Mouse (Mus musculus): ENCODE measurements around the gene Eya4.

The Eya4 gene

DNA sequence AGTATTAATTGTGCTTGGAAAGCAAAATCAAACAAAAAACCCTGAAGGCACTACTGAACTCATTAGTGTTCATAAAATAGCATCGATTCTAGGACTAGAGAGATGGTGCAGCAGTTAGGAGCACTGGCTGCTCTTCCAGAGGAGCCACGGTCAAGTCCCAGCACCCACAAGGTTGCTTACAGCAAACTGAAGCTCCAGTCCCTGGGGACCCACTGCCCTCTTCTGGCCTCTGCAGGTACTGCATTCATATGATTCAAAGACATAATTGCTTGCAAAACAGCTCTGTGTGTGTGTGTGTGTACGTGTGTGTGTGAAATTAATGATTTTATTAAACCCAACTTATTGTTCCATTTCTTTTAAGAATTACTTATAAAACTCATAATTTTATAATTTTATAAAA, 200.2 kb downstream of the Eya4 start:
- CTCF ChIA-PET = no interaction called here

DNA sequence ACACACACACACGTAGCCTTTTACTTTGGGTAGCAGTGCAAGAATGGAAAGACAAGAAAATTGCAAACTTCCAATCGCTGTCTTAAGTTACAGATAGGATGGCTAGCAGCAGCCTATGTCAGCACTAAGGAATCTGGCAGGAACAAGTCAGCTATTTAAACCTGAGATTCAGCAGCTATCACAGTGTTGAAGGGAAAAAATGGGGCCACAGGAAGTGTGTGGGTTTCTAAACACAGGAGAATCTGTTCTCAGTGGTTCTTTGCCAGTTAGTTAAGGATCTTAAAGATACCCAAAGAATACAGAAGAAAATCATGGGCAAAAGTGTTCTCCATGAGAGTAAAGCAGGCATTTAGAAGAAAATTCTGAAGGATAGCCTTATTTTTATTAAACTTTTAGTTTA, 206.0 kb downstream of the Eya4 start:
- CTCF ChIA-PET = no interaction called here

DNA sequence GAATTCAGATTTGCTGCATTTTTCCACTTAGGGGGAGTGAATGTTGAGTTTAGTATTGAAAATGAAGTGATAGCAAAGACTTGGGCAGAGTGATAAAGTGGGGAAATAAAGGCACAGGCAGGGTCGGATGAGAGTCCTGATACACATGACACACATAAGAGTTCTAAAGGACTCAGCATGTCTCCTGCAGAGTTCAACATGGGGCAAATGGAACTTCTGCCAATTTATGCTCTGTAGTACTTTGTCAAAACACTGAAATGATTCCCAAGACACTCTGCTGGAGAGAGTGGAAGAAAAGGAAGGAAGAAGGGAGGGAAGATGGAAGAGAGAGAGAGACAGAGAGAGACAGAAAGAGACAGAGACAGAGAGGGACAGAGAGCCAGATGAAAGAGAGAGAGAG, 222.6 kb downstream of the Eya4 start:
- CTCF ChIA-PET = interaction anchor here (0.5 kb wide), 1 partner anchor 156 kb away, joined by 3 read pairs; no protein-coding TSS in a partner anchor

DNA sequence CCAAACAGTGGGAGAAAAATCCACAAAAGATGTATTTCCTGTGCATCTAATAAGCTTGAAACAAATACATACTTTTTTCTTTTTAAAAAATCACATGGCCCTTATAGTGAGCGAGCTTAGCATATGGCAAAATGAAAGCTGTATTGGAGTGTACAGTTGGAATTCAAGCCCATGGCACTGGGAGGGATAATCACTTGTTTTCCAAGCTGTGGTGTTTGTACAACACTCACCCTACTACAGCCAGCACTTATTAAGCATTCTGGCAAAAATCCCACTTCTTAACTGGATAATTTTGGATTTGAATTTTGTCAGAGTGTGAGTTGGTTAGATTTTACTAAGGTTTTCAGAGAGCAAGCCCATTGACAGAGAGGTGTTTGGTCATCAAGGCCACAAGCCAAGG, 223.4 kb downstream of the Eya4 start:
- CTCF ChIA-PET = no interaction called here

DNA sequence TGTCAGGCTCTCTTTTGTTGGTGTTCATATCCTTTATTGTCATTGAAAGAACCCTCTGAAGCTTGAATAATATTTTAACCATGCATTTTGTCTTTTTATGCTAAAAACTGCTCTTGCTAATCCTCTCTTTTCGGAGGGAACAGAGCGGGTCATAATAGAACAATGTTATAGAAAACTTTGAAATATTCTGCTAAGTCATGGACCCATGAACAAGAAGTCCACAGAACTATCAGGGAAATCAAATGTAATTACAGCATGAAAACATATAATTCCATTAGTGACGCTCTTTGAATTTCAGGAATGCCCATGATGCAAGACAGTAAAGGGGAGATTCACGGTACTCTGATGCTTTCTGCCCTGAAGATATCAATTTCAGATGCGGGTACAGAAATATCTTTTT, 224.1 kb downstream of the Eya4 start:
- CTCF ChIA-PET = no interaction called here

DNA sequence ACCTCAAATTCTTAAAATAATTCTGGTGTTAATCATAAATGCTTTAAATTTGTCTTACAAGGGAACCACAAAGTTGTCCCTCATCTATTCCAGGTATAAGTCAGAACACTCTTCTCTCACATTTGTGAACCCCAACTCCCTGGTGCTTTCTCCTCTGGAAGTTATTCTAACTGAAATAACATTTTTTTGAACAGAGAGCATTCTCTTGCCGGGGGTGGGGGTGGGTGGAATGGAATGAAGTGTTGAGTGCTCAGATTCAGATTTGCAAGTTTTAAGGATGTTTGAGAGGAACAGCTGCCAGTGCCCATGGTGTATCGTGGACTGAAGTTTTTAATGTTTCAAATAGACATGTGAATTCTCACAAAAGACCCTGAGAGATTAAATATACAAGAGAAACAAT, 230.1 kb downstream of the Eya4 start:
- CTCF ChIA-PET = no interaction called here

DNA sequence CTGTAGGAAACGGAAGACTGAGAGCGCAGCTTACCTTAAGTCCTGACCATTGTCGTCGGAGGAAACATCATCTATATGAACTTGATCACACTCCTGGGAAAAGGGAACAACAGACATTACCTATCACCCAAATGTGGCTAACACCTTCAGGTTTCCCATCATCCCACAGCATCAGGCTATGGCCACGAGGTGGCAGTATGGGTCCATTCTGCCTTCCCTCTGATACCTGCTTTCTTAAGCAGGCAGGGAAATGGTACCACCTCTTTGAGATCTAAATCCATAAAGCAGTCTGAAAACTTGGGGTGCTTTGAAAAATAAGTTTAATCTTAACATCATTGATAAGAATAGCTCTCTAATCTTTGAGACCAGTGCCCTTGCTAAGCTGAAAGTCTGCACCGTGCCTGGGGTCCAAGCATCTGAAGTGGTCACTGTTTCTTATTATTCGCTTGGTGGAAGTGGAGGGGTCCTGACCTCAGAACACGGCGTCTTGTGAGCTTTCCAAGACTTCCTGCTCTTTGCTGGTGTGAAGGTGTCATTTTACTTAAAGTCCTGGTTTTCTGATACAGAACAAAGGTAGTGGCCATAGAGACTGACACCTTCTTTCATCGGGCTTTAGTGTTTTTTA, 233.7 kb downstream of the Eya4 start:
- CTCF ChIA-PET = no interaction called here

DNA sequence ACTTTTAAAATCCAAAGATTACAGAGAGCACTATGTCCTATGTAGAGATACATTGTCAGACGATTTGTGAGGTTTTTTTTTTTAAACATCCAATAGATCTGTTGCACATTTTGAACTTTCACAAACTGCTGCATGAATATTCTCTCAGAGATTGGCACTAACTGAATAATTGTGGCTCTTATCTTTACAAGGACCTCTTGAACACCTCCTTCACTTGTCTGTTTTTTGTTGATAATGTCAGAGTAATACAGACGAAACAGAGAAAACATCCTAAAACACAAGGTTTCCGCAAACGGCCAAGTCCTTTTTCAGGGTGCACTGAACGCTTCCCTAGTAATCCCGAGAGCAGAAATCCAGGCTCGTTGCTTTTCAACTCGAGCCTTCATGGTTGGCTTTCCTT, 234.5 kb downstream of the Eya4 start:
- CTCF ChIA-PET = no interaction called here

DNA sequence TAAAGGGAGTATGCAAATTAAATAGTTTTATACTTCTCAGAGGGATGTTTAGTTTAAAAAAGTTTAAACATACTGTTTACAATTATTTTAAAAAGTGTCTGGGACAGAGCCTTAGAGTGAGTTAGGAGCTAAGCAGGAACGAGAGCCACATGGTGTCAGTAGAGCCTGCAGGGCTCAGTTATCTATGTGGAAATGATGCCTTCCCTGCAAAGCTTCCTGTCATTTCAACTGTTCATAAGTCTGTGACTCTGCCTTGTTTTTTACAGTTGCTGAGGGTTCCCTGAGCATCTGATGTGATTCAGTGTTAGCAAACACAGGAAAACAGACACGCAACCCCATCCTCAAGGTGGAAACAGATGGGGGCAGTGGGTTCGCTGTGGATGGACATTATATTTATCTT, 235.3 kb downstream of the Eya4 start:
- CTCF ChIA-PET = no interaction called here

DNA sequence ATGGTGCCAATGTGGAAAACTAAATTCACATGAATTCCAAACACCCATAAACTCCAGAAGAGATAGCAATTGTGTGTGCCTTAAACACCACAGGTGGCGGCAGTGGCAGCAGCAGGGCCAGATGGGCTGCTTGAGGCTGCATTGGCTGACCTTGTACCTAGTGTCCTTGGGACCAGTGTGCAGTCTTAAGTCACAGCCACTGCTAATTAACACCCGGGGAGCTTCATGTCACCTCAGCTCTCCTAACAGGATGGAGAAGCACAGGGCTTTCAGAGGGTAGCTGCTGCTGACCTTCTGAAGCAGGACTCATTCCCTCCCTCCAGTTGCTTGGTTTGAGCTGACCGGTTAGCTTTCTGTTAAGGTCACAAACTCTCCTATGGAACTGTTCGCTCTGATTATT, 242.5 kb downstream of the Eya4 start:
- CTCF ChIA-PET = no interaction called here

DNA sequence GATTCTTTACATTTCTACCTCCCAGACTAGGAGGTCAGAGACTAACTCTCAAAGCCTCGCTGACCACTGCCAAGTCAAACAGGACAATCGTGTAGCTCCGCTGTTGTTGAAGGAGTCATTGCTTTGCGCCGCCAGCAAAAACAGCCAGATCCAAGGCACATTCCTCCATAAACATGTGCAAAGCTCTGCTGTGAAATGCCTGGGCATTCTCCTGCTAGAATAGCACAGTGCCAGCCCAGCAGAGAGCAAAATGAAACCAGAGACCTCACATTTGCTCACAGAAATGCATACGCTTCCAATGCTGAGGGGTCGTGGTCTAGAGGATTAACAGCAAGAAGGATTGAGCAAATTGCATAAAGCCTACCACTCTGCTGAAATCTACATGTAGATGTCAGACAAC, 258.1 kb downstream of the Eya4 start:
- CTCF ChIA-PET = no interaction called here

DNA sequence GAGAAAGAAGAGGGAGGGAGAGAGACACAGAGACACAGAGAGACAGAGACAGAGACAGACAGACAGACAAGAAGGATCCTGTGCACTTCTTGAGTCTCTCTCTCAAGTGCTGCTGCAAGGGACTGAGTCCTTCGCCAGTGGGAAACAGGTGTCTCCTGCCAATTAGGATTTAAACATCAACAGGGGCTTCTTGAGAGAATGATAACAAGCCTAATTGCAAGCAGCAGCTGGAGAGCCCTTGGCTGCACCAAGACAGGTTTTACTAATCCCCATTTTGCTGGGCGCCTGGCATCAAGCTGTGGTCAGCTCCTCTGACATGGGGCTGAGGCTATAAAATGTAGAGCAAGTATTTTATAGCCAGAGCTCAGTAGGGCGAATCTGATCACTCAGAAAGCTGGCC, 259.0 kb downstream of the Eya4 start:
- CTCF ChIA-PET = no interaction called here

DNA sequence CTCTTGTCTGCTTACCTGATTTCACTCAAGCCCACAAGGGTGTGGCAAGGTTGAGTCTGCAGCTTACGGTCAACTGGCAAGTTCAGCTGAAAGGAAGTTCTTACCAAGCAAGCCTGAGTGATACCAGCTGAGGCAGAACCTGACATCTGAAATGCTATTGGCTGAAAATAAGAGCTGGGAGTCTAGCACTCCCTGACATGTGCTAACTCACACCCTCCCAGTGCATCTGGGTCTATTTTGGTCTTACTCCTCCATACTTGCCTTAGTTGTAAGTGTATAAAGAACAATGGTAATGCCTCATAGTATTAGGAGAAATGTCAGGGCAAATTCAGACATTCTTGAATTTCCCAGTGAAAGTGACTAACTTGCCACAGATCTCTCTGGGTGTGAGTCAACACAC, 260.3 kb downstream of the Eya4 start:
- CTCF ChIA-PET = no interaction called here

DNA sequence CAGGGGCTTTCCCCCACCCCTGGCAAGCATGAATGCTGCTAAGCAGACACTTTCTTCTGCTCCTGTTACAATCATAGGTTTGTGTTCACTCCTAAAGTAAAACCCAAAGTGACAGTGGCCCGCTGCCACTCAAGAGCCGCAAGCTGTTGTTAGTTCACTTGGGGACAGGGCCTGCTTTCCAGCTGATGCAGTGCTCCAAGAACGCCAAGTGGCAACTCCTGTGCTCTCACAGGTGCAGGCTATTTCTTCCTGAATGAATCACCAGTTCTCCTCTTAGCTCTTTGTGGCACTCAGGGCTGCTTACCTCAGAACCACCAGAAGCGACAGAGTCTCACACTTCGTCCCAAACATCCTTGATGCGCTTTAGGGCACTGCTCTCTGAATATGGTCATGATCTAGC, 261.3 kb downstream of the Eya4 start:
- CTCF ChIA-PET = no interaction called here

DNA sequence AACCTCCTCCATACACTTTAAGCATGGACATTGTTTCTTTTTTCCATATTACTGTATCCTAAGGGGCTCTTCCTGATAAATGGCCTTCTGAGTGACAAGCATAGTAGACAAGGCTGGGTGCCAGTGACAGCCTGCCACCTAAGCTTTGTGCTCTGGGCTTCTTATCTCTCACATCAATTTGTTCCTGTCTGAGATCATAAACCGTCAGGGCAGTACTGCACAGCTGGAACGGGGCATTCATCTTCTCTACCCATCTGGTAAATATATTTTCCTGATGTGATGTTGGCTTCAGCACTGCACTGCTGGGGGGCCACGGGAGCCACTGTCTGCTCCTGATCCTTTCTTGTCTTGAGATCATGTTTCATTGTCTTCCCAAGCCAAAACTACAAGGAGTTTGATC, 261.8 kb downstream of the Eya4 start:
- CTCF ChIA-PET = no interaction called here

DNA sequence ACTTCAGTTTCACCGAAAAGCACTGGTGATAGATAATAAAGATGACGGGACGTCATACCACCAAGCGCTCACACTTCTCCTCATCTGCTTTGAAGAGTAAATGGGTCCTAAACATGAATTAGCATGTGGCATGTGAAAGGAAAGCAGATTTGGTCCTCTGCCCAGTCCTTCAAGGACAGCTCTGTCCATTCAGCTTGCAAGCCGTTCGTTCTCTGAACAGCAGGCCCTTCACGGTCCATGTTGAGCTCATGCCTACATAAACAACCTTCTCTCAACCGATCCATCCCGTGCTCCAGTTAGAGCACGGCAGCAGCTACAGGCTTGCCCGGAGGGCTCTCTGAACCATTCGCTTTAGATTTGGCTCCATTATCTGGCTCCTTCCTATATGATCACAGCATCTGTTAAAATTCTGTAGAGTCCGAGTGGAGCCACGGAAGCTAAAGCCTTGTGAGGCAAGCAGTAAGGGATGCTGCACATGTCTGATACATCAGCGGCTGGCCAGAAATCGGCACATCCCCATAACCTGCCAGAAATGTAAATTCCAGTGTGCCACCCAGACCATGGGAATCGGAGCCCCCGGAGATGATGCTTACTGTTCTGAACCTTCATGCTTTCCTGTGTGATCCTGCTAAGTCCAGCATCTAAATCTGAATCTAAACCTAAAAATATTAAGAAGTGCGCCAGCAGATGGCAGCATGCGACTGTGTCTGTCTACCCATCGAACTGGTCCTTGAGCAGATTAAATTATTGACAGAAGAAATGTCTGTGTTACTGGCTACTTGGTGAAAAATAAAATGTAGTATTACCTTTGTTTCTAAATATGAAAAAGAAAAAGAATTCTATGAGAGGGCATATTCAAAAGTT, 264.0 kb downstream of the Eya4 start:
- CTCF ChIA-PET = no interaction called here

DNA sequence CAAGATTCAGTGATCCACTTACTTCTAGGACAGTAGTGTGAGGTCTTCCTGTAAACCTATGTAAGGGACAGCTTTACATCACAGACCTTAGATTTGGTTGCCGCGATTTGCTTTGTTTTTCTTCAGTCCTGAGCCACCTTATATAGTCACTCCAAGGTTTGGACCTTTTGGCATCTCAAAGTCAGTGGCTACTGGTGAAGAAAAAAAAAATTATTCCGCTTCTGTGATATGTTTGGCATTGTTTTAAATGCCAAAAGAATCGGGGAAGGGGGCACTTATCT, 269.1 kb downstream of the Eya4 start:
- CTCF ChIA-PET = no interaction called here

DNA sequence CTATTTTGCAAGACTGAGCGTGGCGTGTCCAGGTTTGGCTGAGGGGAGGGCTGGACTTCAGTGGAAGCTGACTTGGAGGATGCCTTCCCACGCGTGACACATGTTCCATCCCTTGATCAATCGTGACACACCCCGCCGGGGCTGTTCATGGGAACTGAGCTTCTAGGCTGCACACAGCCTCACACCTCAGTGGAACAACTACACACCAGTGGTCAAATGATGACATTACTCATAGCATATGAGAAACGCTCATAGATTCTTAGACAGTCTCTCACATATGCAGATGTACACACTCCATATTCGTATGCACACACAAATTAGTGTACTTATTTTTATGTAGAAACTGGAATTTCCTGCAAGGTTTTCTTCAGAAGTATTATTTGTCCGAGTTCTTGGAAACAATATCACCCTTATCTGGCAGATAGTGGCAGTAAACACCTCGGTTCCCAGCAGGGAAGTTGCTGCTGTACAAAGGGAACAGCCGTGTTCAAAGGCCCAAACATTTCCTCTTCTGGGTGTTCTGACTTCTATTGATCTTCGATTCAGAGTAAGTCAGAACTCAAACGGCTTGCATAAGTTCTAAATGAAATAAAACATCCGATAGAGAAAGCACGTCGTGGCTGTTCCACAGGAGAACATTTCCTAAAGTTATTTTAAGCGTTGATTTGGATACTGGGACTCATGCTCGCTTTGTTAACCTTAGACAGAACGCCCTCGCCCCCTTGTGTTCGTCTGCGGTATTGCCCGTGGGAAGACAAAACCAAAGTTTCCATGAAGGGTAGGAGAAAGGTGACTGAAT, 269.6 kb downstream of the Eya4 start:
- CTCF ChIA-PET = no interaction called here

DNA sequence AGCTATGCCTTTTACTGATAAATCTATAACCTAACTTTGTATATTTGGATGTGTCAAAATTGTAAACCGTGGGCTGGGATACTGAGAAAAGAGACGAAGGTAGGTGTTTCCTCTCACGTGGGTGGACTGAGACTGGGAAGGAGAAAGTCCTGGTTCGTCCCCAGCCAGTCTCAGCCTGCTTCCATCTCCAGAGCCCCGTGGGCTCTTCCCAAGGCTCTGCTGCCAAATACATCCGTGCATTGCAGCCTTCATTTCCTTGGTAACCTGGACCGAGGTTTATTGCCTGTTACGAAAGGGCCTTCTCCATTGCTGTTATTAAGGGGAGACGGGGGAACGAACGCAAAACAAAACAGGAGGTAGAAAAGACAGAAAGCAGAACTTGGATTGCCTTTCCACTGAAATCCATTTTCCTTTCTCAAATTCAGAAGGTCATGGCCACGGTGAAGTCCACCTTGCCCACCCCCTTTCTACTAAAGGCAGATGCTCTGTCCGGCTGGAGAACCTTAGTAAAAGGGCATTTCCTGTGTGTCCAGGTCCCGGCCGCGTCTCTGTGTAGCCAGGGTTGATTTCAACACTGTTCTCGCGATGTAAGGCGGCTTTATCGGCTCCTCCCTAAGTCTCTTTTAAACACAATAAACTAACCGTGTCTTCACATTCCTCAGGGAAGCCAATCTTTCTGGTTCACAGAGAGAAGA, 273.7 kb downstream of the Eya4 start:
- CTCF ChIA-PET = no interaction called here

DNA sequence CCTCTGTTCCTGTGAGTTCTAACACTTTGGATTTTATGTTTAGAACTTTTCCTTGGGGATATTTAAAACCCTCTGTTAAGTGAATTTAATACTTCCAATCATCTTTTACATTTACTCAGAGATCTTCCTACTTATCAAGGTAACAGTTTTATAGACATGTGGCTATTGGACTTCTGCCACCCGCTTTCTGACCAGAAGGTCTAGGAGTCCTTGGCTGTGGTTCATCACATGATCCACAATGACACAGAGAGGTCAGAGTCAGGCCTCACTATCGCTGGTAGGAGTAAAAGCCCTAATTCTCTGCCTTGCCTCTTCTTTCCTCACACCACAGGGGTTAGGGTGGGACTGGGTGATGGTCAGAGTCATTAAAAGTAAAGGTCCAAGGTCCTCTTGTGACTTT, 277.2 kb downstream of the Eya4 start:
- CTCF ChIA-PET = interaction anchor here (0.7 kb wide), 1 partner anchor 570 kb away, joined by 3 read pairs; no protein-coding TSS in a partner anchor

DNA sequence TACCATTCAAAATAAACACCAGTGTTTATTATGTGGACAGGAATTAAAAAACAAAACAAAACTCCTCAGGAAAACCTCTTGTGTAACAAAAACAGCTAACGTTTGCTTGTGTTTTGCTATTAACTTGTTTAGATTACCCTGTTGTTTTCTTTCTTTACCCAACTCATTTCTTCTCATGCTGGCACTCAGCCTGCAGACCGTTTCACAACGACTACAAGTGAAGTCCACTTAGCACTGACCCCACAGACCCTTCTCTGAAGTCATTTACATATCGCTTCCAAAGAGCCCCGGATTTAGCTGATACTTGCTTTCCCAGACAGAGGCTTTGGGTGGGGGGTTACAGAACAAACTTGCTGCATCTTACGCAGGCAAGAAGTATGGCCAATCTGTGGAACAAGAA, 286.9 kb downstream of the Eya4 start:
- CTCF ChIA-PET = no interaction called here

DNA sequence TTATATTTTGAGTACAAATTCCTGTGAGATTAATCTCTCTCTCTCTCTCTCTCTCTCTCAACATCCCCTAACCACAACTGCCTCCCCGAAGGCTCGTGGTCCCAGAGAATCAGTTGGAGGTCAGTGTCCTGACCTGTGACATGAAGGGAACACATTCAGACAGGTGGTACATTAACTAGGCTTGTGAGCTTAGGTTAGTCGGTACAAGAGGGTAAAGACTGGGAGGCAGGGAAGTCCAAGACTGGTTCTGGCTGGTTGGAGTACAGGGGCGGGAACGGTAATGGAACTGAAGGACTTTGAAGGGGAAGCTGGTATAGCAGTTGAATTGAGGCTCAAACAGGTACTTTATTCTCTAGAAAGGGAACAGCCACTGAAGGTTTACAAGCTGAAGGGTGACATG, 287.9 kb downstream of the Eya4 start:
- CTCF ChIA-PET = no interaction called here

DNA sequence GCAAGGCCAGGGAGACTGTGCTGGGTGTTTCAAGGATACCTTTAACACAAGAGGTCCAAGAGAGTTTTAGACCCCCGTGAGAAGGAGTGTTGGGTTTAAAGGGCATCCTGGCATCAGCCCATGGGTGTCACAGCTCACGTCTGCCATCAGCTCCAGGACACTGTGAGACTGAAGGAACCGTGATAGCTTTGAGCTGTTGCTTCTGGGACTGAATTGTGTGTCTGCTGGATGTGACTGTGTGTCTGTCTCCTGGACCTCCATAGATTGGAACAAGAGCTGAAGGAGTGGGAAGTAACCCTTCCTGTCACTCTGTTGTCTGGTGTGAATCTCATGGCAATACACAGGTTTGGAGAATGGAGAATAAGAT, 289.9 kb downstream of the Eya4 start:
- CTCF ChIA-PET = no interaction called here
